Mouse (Mus musculus) mature B cell (primary cell): ENCODE results near the gene Tmx1.

ENCODE experiments used
- in situ Hi-C: fragments of 300-500 bp; cut with MboI; formaldehyde crosslinking; loops from 2 replicates; pipeline ENCODE4 v1.14.3; 2019

The Tmx1 gene

GRCm38 (mm10) chr12:70486716-70487480 lies 34.0 kb downstream of the Tmx1 start:
- in situ Hi-C loops, result no loop called here

GRCm38 (mm10) chr12:70492441-70492840 lies 39.5 kb downstream of the Tmx1 start:
- in situ Hi-C loops, result loop anchor here (10.0 kb wide), 1 partner anchor 422 kb away; no protein-coding TSS in a partner anchor

- in situ Hi-C loops, result loop anchor here (10.0 kb wide), 1 partner anchor 420 kb away; no protein-coding TSS in a partner anchor
Measured at GRCm38 (mm10) chr12:70494494-70495281, 41.8 kb downstream of the Tmx1 start.

GRCm38 (mm10) chr12:70495282-70495922 lies 42.5 kb downstream of the Tmx1 start:
- in situ Hi-C loops, result loop anchor here (10.0 kb wide), 1 partner anchor 419 kb away; no protein-coding TSS in a partner anchor

GRCm38 (mm10) chr12:70498091-70498490 lies 45.2 kb downstream of the Tmx1 start:
- in situ Hi-C loops, result loop anchor here (10.0 kb wide), 1 partner anchor 417 kb away; no protein-coding TSS in a partner anchor

GRCm38 (mm10) chr12:70505971-70506370 lies 53.1 kb downstream of the Tmx1 start:
- in situ Hi-C loops, result no loop called here

GRCm38 (mm10) chr12:70512023-70512422 lies 59.1 kb downstream of the Tmx1 start:
- in situ Hi-C loops, result no loop called here

GRCm38 (mm10) chr12:70512431-70512830 lies 59.5 kb downstream of the Tmx1 start:
- in situ Hi-C loops, result no loop called here
